Mouse (Mus musculus): Measurements from ENCODE around the gene Tktl2. TPM values are rescaled to one million over a fixed set of nuclear protein-coding genes. Genes with fewer than 3 reads are reported as not detected.

Tktl2 gene
- polyA plus RNA-seq, 1 experiment from 2014 or later: not detected

DNA sequence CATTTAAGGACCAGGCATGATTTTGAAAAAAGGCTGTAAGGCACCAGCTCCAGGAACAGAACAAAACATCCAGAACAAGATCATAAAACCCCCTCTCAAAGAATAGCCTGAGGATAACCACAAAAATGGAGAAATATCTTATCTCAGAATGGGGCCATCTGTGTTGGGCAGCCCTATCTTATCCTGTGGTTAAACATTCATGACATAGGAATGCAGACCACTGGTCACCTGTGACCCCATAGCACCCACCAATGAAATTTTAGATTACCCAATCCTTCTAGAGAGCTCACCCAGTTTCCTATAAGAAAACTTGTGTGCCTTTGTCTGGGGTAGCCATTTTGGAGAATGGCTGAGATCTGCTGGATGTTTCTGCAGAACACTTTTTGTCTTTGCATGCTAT, 9.0 kb downstream of the Tktl2 start:
- no peak for ATAC-seq (ENCODE audit: insufficient number of reproducible peaks, low FRiP score)
- Histone ChIP-seq H3K36me3 (no peaks in the 10 kb centered on the region), H3K4me1 (replicated peaks) (no peaks in the 10 kb centered on the region), H3K4me2 (no peak overlapping the region), H3K27me3 (replicated peaks) (no peaks in the 10 kb centered on the region), H3K27ac (ENCODE audit: poor library complexity, severe bottlenecking) (no peak overlapping the region), H3K4me3 (no peak overlapping the region), H3K9me3 (replicated peaks) (no peaks in the 10 kb centered on the region), H3K9ac (no peak overlapping the region)

DNA sequence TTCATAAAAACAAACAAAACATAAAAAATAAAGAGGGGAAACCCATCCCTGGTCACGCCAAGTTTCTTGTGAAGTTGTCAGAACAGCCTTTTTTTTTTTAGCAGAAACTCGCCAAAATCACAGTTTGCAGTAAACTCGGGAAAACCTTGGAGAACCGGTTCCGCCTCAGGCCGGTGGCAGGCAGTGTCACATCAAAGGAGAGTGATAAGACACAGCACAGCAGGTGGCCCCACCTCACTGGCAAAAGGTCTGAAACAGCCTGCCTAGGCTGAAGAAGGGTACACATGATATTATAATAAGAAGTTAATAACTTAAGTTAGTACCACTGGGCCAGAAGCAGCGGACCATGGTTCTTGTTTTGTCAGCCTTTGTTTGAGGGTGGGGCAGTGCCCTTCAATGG, 38.5 kb downstream of the Tktl2 start:
- H3K36me3 ChIP-seq: no peaks in the 10 kb centered on the region
- ATAC-seq (ENCODE audit: insufficient number of reproducible peaks, low FRiP score): no peak
- WGBS: 16% methylated on average over 7 of the region's 7 CpGs

More for the DNA sequence above, 38.5 kb downstream of the Tktl2 start:
- Histone ChIP-seq H3K27me3 (replicated peaks) (no peaks in the 10 kb centered on the region), H3K4me2 (no peak overlapping the region), H3K27ac (ENCODE audit: poor library complexity, severe bottlenecking) (no peak overlapping the region), H3K4me1 (replicated peaks) (no peaks in the 10 kb centered on the region), H3K9ac (no peak overlapping the region), H3K9me3 (replicated peaks) (no peaks in the 10 kb centered on the region), H3K4me3 (no peak overlapping the region)

Other genes with a start within 250 kb of the Tktl2 start
- gene Tma16, start 25.2 kb upstream of the Tktl2 start, polyA plus RNA-seq (2016; fragmentation: Nextera tagmentation; extraction: Ambion mirVana): 7.8 and 8.1 TPM in 2 replicates
- 0.08 TPM in 1 of 2 replicates, not detected in the other for gene Npy5r, start 176.4 kb downstream of the Tktl2 start, polyA plus RNA-seq (2016; fragmentation: Nextera tagmentation; extraction: Ambion mirVana)
- 1.4 and 1.5 TPM in 2 replicates for gene Npy1r, start 185.4 kb downstream of the Tktl2 start, polyA plus RNA-seq (2016; fragmentation: Nextera tagmentation; extraction: Ambion mirVana)

All from heart, embryonic 12.5 days (tissue).